Mouse (Mus musculus): ENCODE data around the gene Tmub1. TPM values are rescaled to one million over a fixed set of nuclear protein-coding genes. Genes with fewer than 3 reads are reported as not detected.

Tmub1 gene
- total RNA-seq (2014; rRNA removed; ENCODE audit: low replicate concordance): 30.8 and 36.7 TPM in 2 replicates
- polyA plus RNA-seq (2015; fragmentation: Nextera tagmentation; extraction: Ambion mirVana): 16.5 and 17.3 TPM in 2 replicates

DNA sequence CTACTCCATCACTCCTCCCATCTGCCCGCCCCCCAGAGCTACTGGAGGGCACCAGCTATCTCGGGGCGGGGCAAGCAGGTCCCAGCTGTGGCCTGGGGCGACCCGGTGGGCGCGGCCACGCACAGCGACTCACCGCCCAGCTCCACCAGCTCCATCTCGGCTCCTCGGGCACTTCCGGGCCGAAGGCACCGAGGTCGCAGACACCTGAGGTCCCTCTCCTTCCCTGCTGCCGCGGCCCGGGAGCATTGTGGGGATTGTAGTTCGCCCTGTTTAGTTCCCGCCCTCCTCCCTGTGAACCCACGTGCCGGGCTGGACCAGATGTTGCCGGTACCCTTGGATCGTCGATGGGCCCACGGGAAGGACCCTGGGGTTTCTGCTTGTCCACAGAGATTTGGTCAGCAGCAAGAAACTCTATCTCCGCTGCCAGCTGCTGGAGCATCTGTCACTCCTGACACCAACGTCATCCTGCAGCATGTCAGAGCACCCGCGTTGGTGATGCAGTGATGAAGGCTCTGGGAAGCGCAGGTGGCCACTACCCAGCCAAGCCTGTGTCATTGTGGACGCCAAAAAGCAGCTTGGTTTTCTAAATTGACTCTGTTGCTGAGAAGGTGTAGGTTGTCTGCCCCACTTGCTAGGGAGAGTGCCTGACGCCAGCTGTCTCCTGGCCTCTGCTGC is at the start of gene Tmub1:
Tmub1 (minus strand) TSS at position 231 of the 675 bp plus-strand sequence.
- Histone ChIP-seq H3K9me3 (replicated peaks; ENCODE audit: control insufficient read depth, low read length) (no peaks in the 10 kb centered on the region), H3K4me3 (ENCODE audit: low read depth, low read length) (peak within 1 kb of the TSS; percentile 58), H3K4me2 (ENCODE audit: low read depth, low read length) (peak within 1 kb of the TSS; percentile 73), H3K27me3 (ENCODE audit: control insufficient read depth, insufficient read depth, low read length) (no peaks in the 10 kb centered on the region), H3K27ac (ENCODE audit: low read depth) (peak within 1 kb of the TSS; percentile 31; the same call in 1 of the 2 replicates), H3K9ac (replicated peaks; ENCODE audit: low read depth, low read length) (peak within 1 kb of the TSS; percentile 17; the same call in 1 of the 2 replicates), H3K4me1 (ENCODE audit: control insufficient read depth, insufficient read depth) (peaks cover 20% of the 10 kb centered on the region), H3K36me3 (replicated peaks; ENCODE audit: control insufficient read depth, insufficient read depth, low read length) (no peaks in the 10 kb centered on the region)
- TF ChIP-seq CTCF (IDR thresholded peaks at IDR 0.05; ENCODE audit: low read depth) (no peak), EP300 (IDR thresholded peaks at IDR 0.05; ENCODE audit: low read depth) (no peak)
- DNase-seq (ENCODE audit: low spot score): peak; percentile 64
- ATAC-seq (ENCODE audit: insufficient read depth, low read depth): peak; percentile 38
- WGBS: 2% methylated on average over 33 of the region's 34 CpGs

GRCm38 (mm10) chr5:24496756-24497155 is 49.1 kb upstream of the Tmub1 start:
- ATAC-seq (ENCODE audit: insufficient read depth, low read depth): no peak
- TF ChIP-seq CTCF (IDR thresholded peaks at IDR 0.05; ENCODE audit: low read depth) (no peak), EP300 (IDR thresholded peaks at IDR 0.05; ENCODE audit: low read depth) (no peak)
- no peak overlapping the region for H3K4me2 ChIP-seq (ENCODE audit: low read depth, low read length)
- no peak overlapping the region for H3K4me3 ChIP-seq (ENCODE audit: low read depth, low read length)
- no peaks in the 10 kb centered on the region for H3K4me1 ChIP-seq (ENCODE audit: control insufficient read depth, insufficient read depth)
- WGBS: 74% methylated on average over 6 of the region's 6 CpGs
- H3K27me3 ChIP-seq (ENCODE audit: control insufficient read depth, insufficient read depth, low read length): no peaks in the 10 kb centered on the region
- peaks cover 90% of the 10 kb centered on the region for H3K36me3 ChIP-seq (replicated peaks; ENCODE audit: control insufficient read depth, insufficient read depth, low read length)
- no peaks in the 10 kb centered on the region for H3K9me3 ChIP-seq (replicated peaks; ENCODE audit: control insufficient read depth, low read length)
- H3K9ac ChIP-seq (replicated peaks; ENCODE audit: low read depth, low read length): no peak overlapping the region
- no peak overlapping the region for H3K27ac ChIP-seq (ENCODE audit: low read depth)
- no peak for DNase-seq (ENCODE audit: low spot score)

- H3K36me3 ChIP-seq (replicated peaks; ENCODE audit: control insufficient read depth, insufficient read depth, low read length): peaks cover 94% of the 10 kb centered on the region
- no peak for TF ChIP-seq CTCF (IDR thresholded peaks at IDR 0.05; ENCODE audit: low read depth)
- ATAC-seq (ENCODE audit: insufficient read depth, low read depth) (no peak), DNase-seq (ENCODE audit: low spot score) (no peak)
- 93% methylated on average over 15 of the region's 15 CpGs for WGBS
- H3K4me1 ChIP-seq (ENCODE audit: control insufficient read depth, insufficient read depth): no peaks in the 10 kb centered on the region
- H3K27ac ChIP-seq (ENCODE audit: low read depth): no peak overlapping the region
- H3K4me3 ChIP-seq (ENCODE audit: low read depth, low read length): no peak overlapping the region
- no peaks in the 10 kb centered on the region for H3K27me3 ChIP-seq (ENCODE audit: control insufficient read depth, insufficient read depth, low read length)
- H3K4me2 ChIP-seq (ENCODE audit: low read depth, low read length): no peak overlapping the region
- no peak overlapping the region for H3K9ac ChIP-seq (replicated peaks; ENCODE audit: low read depth, low read length)
- no peaks in the 10 kb centered on the region for H3K9me3 ChIP-seq (replicated peaks; ENCODE audit: control insufficient read depth, low read length)
Measured at GRCm38 (mm10) chr5:24495019-24495418, 47.4 kb upstream of the Tmub1 start.

- DNase-seq (ENCODE audit: low spot score) (no peak), ATAC-seq (ENCODE audit: insufficient read depth, low read depth) (no peak)
- H3K4me2 ChIP-seq (ENCODE audit: low read depth, low read length): no peak overlapping the region
- no peak overlapping the region for H3K27ac ChIP-seq (ENCODE audit: low read depth)
- whole genome bisulfite sequencing: 83% methylated on average over 16 of the region's 16 CpGs
- no peaks in the 10 kb centered on the region for H3K27me3 ChIP-seq (ENCODE audit: control insufficient read depth, insufficient read depth, low read length)
- H3K36me3 ChIP-seq (replicated peaks; ENCODE audit: control insufficient read depth, insufficient read depth, low read length): peaks cover 94% of the 10 kb centered on the region
- TF ChIP-seq CTCF (IDR thresholded peaks at IDR 0.05; ENCODE audit: low read depth) (no peak), EP300 (IDR thresholded peaks at IDR 0.05; ENCODE audit: low read depth) (no peak)
- H3K9ac ChIP-seq (replicated peaks; ENCODE audit: low read depth, low read length): no peak overlapping the region
- H3K4me1 ChIP-seq (ENCODE audit: control insufficient read depth, insufficient read depth): no peaks in the 10 kb centered on the region
- no peak overlapping the region for H3K4me3 ChIP-seq (ENCODE audit: low read depth, low read length)
- H3K9me3 ChIP-seq (replicated peaks; ENCODE audit: control insufficient read depth, low read length): no peaks in the 10 kb centered on the region
Measured at GRCm38 (mm10) chr5:24492546-24493285, 45.1 kb upstream of the Tmub1 start.

- no peak overlapping the region for H3K27ac ChIP-seq (ENCODE audit: low read depth)
- TF ChIP-seq CTCF (IDR thresholded peaks at IDR 0.05; ENCODE audit: low read depth) (no peak), EP300 (IDR thresholded peaks at IDR 0.05; ENCODE audit: low read depth) (no peak)
- no peaks in the 10 kb centered on the region for H3K27me3 ChIP-seq (ENCODE audit: control insufficient read depth, insufficient read depth, low read length)
- no peaks in the 10 kb centered on the region for H3K4me1 ChIP-seq (ENCODE audit: control insufficient read depth, insufficient read depth)
- H3K36me3 ChIP-seq (replicated peaks; ENCODE audit: control insufficient read depth, insufficient read depth, low read length): peaks cover 91% of the 10 kb centered on the region
- no peaks in the 10 kb centered on the region for H3K9me3 ChIP-seq (replicated peaks; ENCODE audit: control insufficient read depth, low read length)
- ATAC-seq (ENCODE audit: insufficient read depth, low read depth): no peak
- H3K4me2 ChIP-seq (ENCODE audit: low read depth, low read length): no peak overlapping the region
- WGBS: 88% methylated on average over 14 of the region's 14 CpGs
- DNase-seq (ENCODE audit: low spot score): no peak
- H3K9ac ChIP-seq (replicated peaks; ENCODE audit: low read depth, low read length): no peak overlapping the region
- no peak overlapping the region for H3K4me3 ChIP-seq (ENCODE audit: low read depth, low read length)
Measured at GRCm38 (mm10) chr5:24490413-24490920, 42.8 kb upstream of the Tmub1 start.
